Mouse (Mus musculus): Measurements from ENCODE around the gene Rdm1.
A peak's percentile ranks its signal among the peaks of the same experiment; 100 is the strongest.
"Not testable (repeated sequence)": the region's sequence is repeated elsewhere in the genome, so short reads cannot be mapped to it uniquely, and the experiment has no call there.

Rdm1 gene

DNA sequence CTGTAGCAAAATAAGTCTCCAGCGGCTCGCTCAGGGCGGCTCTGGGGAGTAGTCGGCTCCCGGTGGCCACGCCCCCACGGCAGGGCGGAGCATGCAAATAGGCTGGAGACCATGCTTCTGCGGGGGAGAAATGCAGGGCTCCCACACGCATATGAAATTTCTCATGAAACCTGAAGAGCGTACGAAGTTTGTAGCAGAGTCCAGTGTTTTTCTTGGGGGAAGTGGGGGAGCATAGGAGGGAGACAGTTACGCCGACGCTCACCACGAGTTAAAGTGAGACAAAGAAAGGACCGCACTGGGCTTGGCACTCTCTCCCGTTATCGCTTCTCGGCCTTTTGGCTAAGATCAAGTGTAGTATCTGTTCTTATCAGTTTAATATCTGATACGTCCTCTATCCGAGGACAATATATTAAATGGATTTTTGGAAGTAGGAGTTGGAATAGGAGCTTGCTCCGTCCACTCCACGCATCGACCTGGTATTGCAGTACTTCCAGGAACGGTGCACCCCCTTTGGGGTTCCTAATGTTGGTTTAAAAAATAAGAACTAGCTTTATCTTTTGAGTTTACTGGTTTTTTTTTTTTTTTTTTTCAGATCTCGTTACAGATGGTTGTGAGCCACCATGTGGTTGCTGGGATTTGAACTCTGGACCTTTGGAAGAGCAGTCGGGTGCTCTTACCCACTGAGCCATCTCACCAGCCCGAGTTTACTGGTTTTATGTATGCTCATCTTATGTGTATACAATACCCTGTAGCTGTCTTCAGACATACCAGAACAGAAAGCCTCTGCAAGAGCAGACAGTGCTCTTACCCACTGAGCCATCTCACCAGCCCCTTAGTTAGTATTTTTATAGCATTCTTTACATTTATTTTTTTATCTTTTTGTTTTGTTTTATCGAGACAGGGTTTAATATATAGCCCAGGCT, 22.2 kb upstream of the Rdm1 start:
- H3K36me3 ChIP-seq (ENCODE audit: control insufficient read depth, insufficient read depth, low read length, poor library complexity, severe bottlenecking); H3K27me3 ChIP-seq (ENCODE audit: control insufficient read depth, insufficient read depth, low read length, poor library complexity, severe bottlenecking): not testable (repeated sequence)
- DNase-seq (ENCODE audit: low read depth, low spot score) = peak; percentile 82

DNA sequence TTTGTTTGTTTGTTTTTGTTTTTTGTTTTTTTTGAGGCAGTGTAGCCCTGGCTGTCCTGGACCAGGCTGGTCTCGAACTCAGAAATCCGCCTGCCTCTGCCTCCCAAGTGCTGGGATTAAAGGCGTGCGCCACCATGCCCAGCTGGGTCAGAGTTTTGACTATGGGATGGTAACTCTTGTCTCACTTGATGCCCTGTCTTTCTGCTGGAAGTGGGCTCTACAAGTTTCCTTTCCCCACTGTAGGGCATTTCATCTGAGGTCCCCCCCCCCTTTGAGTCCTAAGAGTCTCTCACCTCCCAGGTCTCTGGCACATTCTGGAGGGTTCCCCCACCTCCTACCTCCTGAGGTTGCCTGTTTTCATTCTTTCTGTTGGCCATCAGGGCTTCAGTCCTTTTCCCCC, 19.9 kb upstream of the Rdm1 start:
- H3K36me3 ChIP-seq (ENCODE audit: control insufficient read depth, insufficient read depth, low read length, poor library complexity, severe bottlenecking); H3K27me3 ChIP-seq (ENCODE audit: control insufficient read depth, insufficient read depth, low read length, poor library complexity, severe bottlenecking); DNase-seq (ENCODE audit: low read depth, low spot score): not testable (repeated sequence)

DNA sequence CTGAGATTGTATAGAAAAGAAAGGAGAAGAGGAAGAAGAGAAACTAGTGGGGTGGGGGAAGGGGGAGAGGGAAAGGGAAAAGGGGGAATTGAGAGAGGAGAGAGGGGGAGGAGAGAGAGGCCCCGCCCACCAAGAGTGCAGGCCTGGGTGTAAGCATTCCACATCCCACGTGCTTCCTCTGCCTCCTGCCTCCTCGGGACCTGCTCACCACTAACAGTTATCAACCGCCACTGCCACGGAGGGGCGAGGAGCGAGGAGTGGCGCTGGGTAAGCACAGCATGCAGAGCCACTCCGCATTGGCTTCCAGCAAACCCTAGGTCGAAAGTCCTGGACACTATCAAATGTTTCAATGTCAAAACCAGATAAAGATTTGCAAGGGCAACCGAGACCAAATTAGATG, 16.6 kb upstream of the Rdm1 start:
- no peak for DNase-seq (ENCODE audit: low read depth, low spot score)
- Histone ChIP-seq H3K36me3 (ENCODE audit: control insufficient read depth, insufficient read depth, low read length, poor library complexity, severe bottlenecking) (no peaks in the 10 kb centered on the region), H3K27me3 (ENCODE audit: control insufficient read depth, insufficient read depth, low read length, poor library complexity, severe bottlenecking) (no peaks in the 10 kb centered on the region)

DNA sequence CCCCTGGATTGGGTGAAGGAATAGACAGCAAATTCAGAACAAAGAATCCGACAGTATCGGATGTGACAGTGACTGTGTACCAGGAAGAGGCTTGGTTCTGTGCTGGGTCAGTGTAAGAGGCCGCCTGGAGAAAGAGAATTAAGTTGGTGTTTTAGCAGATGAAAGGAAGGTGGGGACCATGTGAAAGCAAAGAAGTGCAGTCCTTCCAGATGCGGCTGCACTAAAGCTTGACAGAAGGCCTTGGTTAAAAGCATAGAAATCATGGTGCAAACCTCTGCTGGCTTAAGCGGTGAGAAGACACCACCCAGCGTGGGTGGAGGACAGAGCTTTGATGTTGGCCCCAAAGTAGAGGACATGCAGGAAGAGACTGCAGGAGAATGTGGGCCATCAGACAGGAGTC, 13.4 kb upstream of the Rdm1 start:
- no peaks in the 10 kb centered on the region for H3K36me3 ChIP-seq (ENCODE audit: control insufficient read depth, insufficient read depth, low read length, poor library complexity, severe bottlenecking)
- no peak for DNase-seq (ENCODE audit: low read depth, low spot score)
- no peaks in the 10 kb centered on the region for H3K27me3 ChIP-seq (ENCODE audit: control insufficient read depth, insufficient read depth, low read length, poor library complexity, severe bottlenecking)

DNA sequence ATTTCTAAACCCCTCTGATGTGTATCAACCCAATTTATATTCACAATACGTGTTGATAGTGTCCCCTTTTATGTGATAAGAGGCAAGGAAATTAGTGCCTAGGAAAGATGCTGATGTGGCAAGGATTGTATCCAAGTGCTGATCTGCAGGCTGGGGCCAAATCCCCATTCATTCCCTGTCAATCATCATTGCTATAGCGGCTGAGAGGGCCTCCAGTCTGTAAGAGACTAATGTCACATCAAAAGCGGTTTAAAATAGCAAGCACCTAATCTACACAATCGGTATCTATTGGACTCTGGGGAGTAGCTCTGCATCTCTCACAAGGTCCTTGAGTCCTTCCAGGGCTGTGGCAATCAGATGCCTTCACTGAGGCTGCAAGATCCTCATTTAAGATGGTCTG, 12.9 kb upstream of the Rdm1 start:
- DNase-seq (ENCODE audit: low read depth, low spot score) = no peak
- no peaks in the 10 kb centered on the region for H3K36me3 ChIP-seq (ENCODE audit: control insufficient read depth, insufficient read depth, low read length, poor library complexity, severe bottlenecking)
- no peaks in the 10 kb centered on the region for H3K27me3 ChIP-seq (ENCODE audit: control insufficient read depth, insufficient read depth, low read length, poor library complexity, severe bottlenecking)

DNA sequence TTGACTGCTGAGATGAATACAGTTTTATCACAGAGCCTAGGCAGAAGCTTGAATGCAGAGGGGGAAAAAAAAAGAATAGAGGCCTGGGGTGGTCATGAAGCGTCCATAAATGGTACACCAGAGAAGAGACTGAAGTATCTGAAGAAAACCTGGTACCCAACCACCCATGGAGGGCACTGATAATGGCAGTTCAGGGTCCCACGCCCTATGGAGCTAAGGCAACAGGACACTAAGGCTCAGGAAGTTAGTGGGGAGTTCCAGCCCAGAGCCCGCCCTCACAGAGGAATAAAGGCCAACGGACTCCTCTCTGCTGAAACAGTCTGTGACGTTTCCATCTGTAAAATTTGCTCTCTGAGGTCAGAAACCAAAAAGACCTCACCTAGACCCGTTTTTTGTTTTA, 11.6 kb upstream of the Rdm1 start:
- no peak for DNase-seq (ENCODE audit: low read depth, low spot score)
- no peaks in the 10 kb centered on the region for H3K36me3 ChIP-seq (ENCODE audit: control insufficient read depth, insufficient read depth, low read length, poor library complexity, severe bottlenecking)
- H3K27me3 ChIP-seq (ENCODE audit: control insufficient read depth, insufficient read depth, low read length, poor library complexity, severe bottlenecking) = no peaks in the 10 kb centered on the region

DNA sequence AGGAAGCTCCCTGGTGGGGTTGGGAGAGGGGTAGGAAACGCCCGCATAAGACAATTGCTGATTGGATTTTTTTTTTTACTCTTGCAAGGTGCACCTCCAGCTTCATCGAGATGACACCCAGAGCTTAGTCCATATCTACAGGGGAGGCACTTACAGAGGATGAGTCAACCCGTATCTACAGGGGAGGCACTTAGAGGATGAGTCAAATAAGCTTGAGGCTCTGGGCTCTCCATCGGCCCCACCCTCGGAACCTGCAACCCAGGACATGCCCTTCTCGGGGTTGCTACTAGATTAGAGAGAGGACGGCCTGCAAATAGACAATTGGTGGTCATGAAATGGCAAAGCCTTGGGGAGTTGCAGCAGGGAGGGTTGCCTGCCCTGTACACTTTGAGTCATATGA, 10.9 kb upstream of the Rdm1 start:
- H3K36me3 ChIP-seq (ENCODE audit: control insufficient read depth, insufficient read depth, low read length, poor library complexity, severe bottlenecking) = no peaks in the 10 kb centered on the region
- H3K27me3 ChIP-seq (ENCODE audit: control insufficient read depth, insufficient read depth, low read length, poor library complexity, severe bottlenecking) = no peaks in the 10 kb centered on the region
- DNase-seq (ENCODE audit: low read depth, low spot score) = no peak

DNA sequence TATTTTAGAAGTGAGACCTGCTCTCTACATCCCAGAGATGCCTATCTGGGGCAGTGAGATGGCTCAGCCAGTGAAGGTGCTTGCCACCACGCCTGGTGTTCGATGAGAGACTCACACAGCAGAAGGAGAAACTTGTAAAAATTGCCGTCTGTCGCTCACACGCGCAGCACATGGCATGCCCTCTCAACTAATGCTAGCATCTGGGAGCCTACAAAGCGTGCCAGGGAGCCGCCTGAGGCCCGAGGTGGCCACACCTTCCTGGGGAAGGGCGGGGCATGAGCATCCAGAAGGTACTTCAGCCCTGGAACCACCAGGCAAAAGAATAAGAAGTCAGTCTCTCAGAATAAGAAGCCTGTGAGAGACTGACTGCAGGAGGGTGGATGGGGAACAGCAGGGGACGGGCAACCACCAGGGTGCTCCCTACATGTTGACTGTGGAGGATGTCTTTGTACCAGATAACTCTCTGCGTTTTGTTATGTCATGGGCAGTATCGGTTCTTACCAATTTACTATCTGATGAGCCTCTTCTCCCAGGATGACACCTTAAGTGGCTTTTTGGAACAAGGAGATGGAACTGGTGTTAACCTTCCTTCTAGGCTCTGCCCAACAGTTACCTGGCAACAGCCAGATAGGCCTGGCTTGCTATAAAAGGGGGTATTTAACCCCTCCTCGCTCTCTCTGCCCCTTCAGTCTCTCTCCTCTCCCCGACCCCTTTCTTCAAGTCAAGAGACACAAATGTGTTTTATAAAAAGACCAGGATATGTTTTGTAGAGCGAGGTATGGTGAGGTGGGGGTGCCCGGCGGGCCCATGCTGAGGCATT, 9.8 kb upstream of the Rdm1 start:
- no peak for DNase-seq (ENCODE audit: low read depth, low spot score)

DNA sequence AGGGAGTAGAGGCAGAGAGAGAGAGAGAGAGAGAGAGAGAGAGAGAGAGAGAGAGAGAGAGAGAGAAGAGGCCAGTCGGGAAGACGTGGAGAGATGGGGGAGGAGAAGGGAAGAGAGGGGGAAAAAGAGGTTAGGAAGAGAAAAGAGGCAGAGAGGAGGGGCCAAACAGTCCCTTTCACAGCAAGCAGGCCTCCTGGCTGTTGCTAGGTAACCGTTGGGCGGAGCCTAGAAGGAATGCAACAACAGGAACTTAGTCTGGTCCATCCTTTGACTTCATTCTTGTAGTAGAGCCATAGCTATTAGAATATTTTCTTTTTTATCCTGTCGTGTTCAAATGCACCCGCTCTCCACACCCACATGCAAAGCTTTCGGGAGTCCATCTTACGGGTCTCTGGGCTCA, 9.1 kb upstream of the Rdm1 start:
- peak; percentile 51 for DNase-seq (ENCODE audit: low read depth, low spot score)

More for the DNA sequence above, 9.8 kb upstream of the Rdm1 start:
- Histone ChIP-seq H3K36me3 (ENCODE audit: control insufficient read depth, insufficient read depth, low read length, poor library complexity, severe bottlenecking) (no peaks in the 10 kb centered on the region), H3K27me3 (ENCODE audit: control insufficient read depth, insufficient read depth, low read length, poor library complexity, severe bottlenecking) (no peaks in the 10 kb centered on the region)

DNA sequence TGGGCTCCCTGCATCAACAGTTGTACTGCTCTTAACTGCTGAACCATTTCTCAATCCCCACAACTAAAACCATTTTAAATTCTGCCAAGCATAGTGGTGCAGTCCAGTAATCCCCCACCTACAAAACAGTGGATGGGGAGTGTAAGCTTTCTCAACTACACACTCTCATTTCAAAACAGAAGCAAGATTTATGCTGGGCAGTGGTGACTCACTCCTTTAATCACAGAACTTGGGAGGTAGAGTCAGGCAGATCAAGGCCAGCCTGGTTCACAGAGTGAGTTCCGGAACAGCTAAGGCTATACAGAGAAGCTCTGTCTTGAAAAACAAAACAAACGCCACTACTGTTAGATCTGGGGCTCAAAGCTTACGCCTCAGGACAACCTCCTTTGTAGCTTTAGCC, 8.4 kb upstream of the Rdm1 start:
- DNase-seq (ENCODE audit: low read depth, low spot score) = no peak
- Histone ChIP-seq H3K36me3 (ENCODE audit: control insufficient read depth, insufficient read depth, low read length, poor library complexity, severe bottlenecking) (no peaks in the 10 kb centered on the region), H3K27me3 (ENCODE audit: control insufficient read depth, insufficient read depth, low read length, poor library complexity, severe bottlenecking) (no peaks in the 10 kb centered on the region)

More for the DNA sequence above, 9.1 kb upstream of the Rdm1 start:
- Histone ChIP-seq H3K36me3 (ENCODE audit: control insufficient read depth, insufficient read depth, low read length, poor library complexity, severe bottlenecking) (no peaks in the 10 kb centered on the region), H3K27me3 (ENCODE audit: control insufficient read depth, insufficient read depth, low read length, poor library complexity, severe bottlenecking) (no peaks in the 10 kb centered on the region)

DNA sequence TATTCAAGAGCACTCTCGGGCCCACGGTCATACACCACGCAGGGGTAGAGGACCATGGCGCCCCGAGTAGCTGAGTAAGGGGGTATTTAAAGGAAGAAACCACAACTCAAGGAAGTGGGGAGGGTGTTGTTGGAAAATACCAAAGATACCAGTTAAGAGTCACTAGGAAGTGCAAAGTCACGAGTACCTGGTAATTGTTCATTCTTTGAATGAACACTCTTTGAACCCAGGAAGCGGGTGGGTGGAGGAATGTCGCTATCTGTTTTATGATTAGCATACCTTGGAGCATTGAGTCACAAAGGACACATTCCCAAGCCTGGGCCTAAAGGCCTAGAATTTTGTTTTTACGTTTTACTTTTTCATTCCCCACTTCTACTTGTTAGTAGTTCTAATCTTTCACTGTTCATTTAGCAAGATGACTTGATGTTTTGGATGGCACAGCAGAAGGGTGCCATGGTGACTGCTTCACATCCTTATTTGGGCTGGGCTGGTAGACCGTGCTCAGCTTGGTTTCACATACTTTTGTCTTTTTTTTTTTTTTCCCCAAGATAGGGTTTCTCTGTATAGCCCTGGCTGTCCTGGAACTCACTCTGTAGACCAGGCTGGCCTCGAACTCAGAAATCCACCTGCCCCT, 6.9 kb upstream of the Rdm1 start:
- not testable (repeated sequence) for DNase-seq (ENCODE audit: low read depth, low spot score); H3K27me3 ChIP-seq (ENCODE audit: control insufficient read depth, insufficient read depth, low read length, poor library complexity, severe bottlenecking); H3K36me3 ChIP-seq (ENCODE audit: control insufficient read depth, insufficient read depth, low read length, poor library complexity, severe bottlenecking)

DNA sequence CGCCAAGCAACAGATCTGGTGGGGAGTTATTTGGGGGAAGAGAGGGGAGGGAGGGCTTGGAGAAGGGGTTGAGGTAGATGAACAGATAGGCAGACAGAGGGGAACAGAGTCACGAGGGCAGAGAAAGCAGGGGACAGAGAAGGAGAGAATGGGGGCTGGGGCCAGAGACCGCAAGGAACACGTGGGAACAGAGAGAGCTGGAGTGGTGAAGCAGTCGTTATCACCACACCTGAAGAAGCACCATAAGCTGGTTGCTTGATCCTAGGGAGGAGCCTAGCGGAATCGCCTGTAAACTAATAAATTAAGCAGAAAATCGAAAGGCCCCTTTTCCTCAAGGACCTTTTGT, 373 bp upstream of the Rdm1 start:
- no peaks in the 10 kb centered on the region for H3K27me3 ChIP-seq (ENCODE audit: control insufficient read depth, insufficient read depth, low read length, poor library complexity, severe bottlenecking)
- DNase-seq (ENCODE audit: low read depth, low spot score) = no peak
- peaks cover under 1% of the 10 kb centered on the region; the same call in 1 of the 2 replicates for H3K36me3 ChIP-seq (ENCODE audit: control insufficient read depth, insufficient read depth, low read length, poor library complexity, severe bottlenecking)

DNA sequence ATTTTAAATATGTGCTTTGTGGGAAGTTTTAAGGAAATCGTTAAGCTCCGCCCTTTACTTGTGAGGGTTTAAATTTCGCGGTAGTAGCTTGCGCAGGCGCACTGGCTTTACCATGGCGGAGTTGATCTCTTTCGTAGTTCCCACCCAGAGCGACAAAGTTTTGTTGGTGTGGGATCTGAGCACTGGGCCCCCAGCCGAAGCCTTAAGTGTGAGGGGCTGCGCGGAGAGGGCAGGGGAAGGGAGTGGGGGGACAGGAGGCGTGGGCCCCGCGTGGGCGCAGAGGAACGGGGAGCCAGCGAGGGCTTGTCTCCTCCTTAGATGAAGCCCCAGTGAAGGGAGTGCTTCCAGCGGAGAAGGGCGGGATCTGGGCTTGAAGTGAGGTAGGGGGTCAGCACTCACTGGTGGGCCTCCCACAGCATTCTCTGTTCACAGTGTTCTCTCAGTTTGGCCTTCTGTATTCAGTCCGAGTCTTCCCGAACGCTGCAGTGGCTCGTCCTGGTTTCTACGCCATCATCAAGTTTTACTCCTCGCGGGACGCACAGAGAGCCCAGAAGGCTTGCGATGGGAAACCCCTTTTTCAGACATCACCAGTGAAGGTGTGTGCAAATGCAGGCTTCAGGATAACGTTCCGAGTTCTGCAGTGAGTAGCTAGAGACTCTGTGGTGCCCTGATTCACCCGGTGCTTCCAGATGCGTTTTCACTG, 1.0 kb downstream of the Rdm1 start:
- no peaks in the 10 kb centered on the region for H3K27me3 ChIP-seq (ENCODE audit: control insufficient read depth, insufficient read depth, low read length, poor library complexity, severe bottlenecking)

DNA sequence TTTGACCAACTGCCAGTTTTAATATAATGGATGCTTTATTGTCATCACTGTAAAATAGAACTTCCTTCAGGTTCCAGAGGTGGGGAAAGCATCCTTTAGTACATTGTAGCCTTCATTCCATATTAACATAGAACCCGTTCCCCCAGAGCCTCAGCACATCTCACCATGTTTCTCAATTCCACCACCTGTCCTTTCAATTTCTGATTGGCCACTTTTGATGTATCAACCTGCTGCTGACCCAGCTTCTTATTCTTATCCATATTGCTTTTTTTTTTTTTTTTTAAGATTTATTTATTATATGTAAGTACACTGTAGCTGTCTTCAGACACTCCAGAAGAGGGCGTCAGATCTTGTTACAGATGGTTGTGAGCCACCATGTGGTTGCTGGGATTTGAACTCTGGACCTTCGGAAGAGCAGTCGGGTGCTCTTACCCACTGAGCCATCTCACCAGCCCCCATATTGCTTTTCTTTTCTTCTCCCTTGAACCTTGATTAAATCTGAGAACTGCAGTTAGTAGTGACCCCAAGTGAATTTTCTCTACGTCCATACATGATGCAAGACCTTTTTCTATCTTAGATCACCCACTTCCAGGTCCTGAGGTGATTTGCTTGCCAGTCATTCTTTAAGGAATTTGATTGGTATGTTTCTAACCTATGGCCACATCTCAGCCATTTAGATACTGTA, 1.9 kb downstream of the Rdm1 start:
- H3K36me3 ChIP-seq (ENCODE audit: control insufficient read depth, insufficient read depth, low read length, poor library complexity, severe bottlenecking); H3K27me3 ChIP-seq (ENCODE audit: control insufficient read depth, insufficient read depth, low read length, poor library complexity, severe bottlenecking); DNase-seq (ENCODE audit: low read depth, low spot score): not testable (repeated sequence)

More for the DNA sequence above, 1.0 kb downstream of the Rdm1 start:
- peak; percentile 94 for DNase-seq (ENCODE audit: low read depth, low spot score)
- H3K36me3 ChIP-seq (ENCODE audit: control insufficient read depth, insufficient read depth, low read length, poor library complexity, severe bottlenecking) = peaks cover 2% of the 10 kb centered on the region; the same call in 1 of the 2 replicates
